Mouse (Mus musculus) megakaryocyte, embryonic 14.5 days (primary cell): ENCODE data around the gene Glud1.

ENCODE experiments used
- FLI1 ChIP-seq: IDR thresholded peaks from 2 replicates; pipeline ENCODE4 v1.6.1; 2012; ENCODE audit warnings: low read length, inconsistent platforms, mixed read lengths
- GATA1 ChIP-seq: IDR thresholded peaks from 3 replicates; pipeline ENCODE4 v1.6.1; 2012; ENCODE audit warnings: mixed read lengths, low read length, inconsistent platforms, borderline replicate concordance

DNA sequence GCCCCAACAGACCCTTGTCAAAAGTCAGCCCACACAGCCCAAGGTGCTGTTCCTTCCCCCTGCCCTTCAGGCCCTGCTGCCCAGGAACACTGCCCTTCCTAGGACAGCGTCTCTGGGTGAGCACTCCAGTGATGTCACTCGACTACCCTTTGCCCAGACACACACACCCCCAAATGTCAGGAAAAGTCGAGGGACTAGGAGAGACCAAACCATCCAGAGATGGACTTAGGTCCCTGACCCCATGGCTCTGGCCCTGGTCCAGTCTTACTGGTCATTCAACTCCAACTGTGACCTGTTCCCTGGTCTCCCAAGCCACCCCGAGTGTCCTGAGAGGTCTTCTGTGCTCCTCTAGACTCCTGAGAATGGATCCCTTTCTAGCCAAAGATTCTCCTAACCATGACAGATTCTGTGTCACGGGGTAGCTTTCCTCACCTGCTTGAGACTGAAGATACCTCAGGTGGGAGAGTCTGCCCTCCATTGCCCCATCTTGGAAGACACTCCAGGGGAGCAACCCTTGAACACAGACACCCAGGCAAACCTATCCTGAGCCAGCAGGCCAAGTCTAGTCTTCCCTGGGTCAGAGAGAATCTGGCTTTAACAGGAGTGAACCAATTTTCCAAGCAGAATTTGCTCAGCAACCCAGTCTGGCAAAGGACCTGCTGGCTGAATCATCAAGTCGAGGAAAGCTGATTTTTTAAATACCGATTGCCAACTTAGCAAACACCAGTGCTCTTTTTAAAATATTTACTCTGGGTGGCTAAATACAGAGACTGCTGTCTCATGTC lies 47.3 kb downstream of the Glud1 start:
- TF ChIP-seq GATA1 = no peak
- TF ChIP-seq FLI1 = no peak
